7 mouse cellular contexts compared by ENCODE assay signal in genomic region chr5:149527999-149528729, GRCm38 (mm10). TPM values are rescaled to one million over a fixed set of nuclear protein-coding genes. Genes with fewer than 3 reads are reported as not detected.
A peak's percentile ranks its signal among the peaks of the same experiment; 100 is the strongest.
DNase-seq lines count a peak whose midpoint lies in the region; ATAC-seq and TF ChIP-seq lines count a peak whose summit lies in the region.

Wdr95 (plus strand) TSS chr5:149528679.

- no peaks in the 10 kb centered on the region for H3K36me3 ChIP-seq in kidney, embryonic 14.5 days (ENCODE audit: control insufficient read depth, insufficient read depth, low read length)
- no peaks in the 10 kb centered on the region for H3K36me3 ChIP-seq in limb, embryonic 14.5 days (ENCODE audit: control insufficient read depth, insufficient read depth, low read length)

- H3K4me2 ChIP-seq in kidney, embryonic 14.5 days (replicated peaks; ENCODE audit: low read depth, low read length): peak within 1 kb of the TSS; percentile 35; the same call in 1 of the 2 replicates
- H3K4me2 ChIP-seq in limb, embryonic 14.5 days (replicated peaks; ENCODE audit: low read depth, low read length, severe bottlenecking): peak within 1 kb of the TSS; percentile 45

- no peak within 1 kb of the TSS for H3K27ac ChIP-seq in kidney, embryonic 14.5 days (ENCODE audit: low read depth, low read length)
- no peak within 1 kb of the TSS for H3K27ac ChIP-seq in limb, embryonic 14.5 days (replicated peaks; ENCODE audit: low read depth, low read length)

- H3K4me1 ChIP-seq in kidney, embryonic 14.5 days (ENCODE audit: control insufficient read depth, insufficient read depth, low read length): peaks cover 15% of the 10 kb centered on the region
- peaks cover 21% of the 10 kb centered on the region for H3K4me1 ChIP-seq in limb, embryonic 14.5 days (ENCODE audit: control insufficient read depth, insufficient read depth, low read length)

- DNase-seq in ZHBTc4 (ENCODE audit: low read depth, low spot score): peak; percentile 42
- peak; percentile 31 for DNase-seq in cerebellum, adult 9-10 months
- DNase-seq in frontal cortex, adult 2 months (ENCODE audit: extremely low spot score in 1 of 2, low spot score in 1 of 2): peak; percentile 46 to 64
- peak; percentile 42 for DNase-seq in limb, embryonic 14.5 days (ENCODE audit: low spot score)
- peak; percentile 60 to 75 for DNase-seq in right cerebral cortex, adult 2 months (ENCODE audit: low spot score in 2 of 2)
- DNase-seq in urinary bladder, adult 2 months (ENCODE audit: low spot score): no peak

- peak; percentile 18; the same call in 1 of the 2 replicates for ATAC-seq in kidney, embryonic 14.5 days (ENCODE audit: low FRiP score, low TSS enrichment)
- no peak; the same call in 1 of the 2 replicates for ATAC-seq in limb, embryonic 14.5 days (ENCODE audit: low FRiP score, low read depth)

- no peaks in the 10 kb centered on the region for H3K27me3 ChIP-seq in kidney, embryonic 14.5 days (ENCODE audit: control insufficient read depth, insufficient read depth, low read length)
- no peaks in the 10 kb centered on the region for H3K27me3 ChIP-seq in limb, embryonic 14.5 days (ENCODE audit: control insufficient read depth, insufficient read depth, low read length)

- peak within 1 kb of the TSS; percentile 5; the same call in 1 of the 2 replicates for H3K4me3 ChIP-seq in kidney, embryonic 14.5 days (ENCODE audit: low read length)
- H3K4me3 ChIP-seq in limb, embryonic 14.5 days (replicated peaks; ENCODE audit: low read length): peak within 1 kb of the TSS; percentile 11; the same call in 1 of the 2 replicates

- no peaks in the 10 kb centered on the region for H3K9me3 ChIP-seq in kidney, embryonic 14.5 days (ENCODE audit: control insufficient read depth, low read length)
- no peaks in the 10 kb centered on the region for H3K9me3 ChIP-seq in limb, embryonic 14.5 days (ENCODE audit: control insufficient read depth, low read length)

- no peak within 1 kb of the TSS for H3K9ac ChIP-seq in kidney, embryonic 14.5 days (ENCODE audit: low read depth, low read length)
- peak within 1 kb of the TSS; percentile 28; the same call in 1 of the 2 replicates for H3K9ac ChIP-seq in limb, embryonic 14.5 days (ENCODE audit: low read depth, low read length, severe bottlenecking)

- WGBS in kidney, embryonic 14.5 days: 19% methylated on average over 29 of the region's 29 CpGs
- 12% methylated on average over 29 of the region's 29 CpGs for WGBS in limb, embryonic 14.5 days

- no peak for TF ChIP-seq POLR2A in limb, embryonic 14.5 days (IDR thresholded peaks at IDR 0.05; ENCODE audit: borderline replicate concordance, extremely low read depth, insufficient read depth, insufficient read length)

RNA-seq across cellular contexts. Expression of gene Wdr95, which starts in this region (rescaled TPM):
- 0.68 and 1.5 TPM in 2 replicates for polyA plus RNA-seq in frontal cortex, adult 2 months (2012; rRNA removed)
- polyA plus RNA-seq in kidney, embryonic 14.5 days (2014; fragmentation: Nextera tagmentation; extraction: Ambion mirVana): not detected in 2 replicates
- 0.18 and 0.41 TPM in 2 replicates for polyA plus RNA-seq in limb, embryonic 14.5 days (2012; rRNA removed)
- 0.07 and 0.15 TPM in 2 replicates for polyA plus RNA-seq in limb, embryonic 14.5 days (2014; fragmentation: Nextera tagmentation; extraction: Ambion mirVana)
- polyA plus RNA-seq in urinary bladder, adult 2 months (2012; rRNA removed): 0.06 and 0.12 TPM in 2 replicates

Comparison
In these comparisons a context has a peak if more than half of its experiments do, and no peak if none do; other contexts are left out.
1. Peak in ATAC-seq, H3K4me3 ChIP-seq and H3K4me2 ChIP-seq in kidney, embryonic 14.5 days; RNA of the gene not detected or under 1 TPM.
2. Peak in DNase-seq, H3K4me3 ChIP-seq, H3K9ac ChIP-seq and H3K4me2 ChIP-seq in limb, embryonic 14.5 days; RNA of the gene not detected or under 1 TPM.